Mouse (Mus musculus): ENCODE measurements around the gene Chtf18. TPM values are rescaled to one million over a fixed set of nuclear protein-coding genes. Genes with fewer than 3 reads are reported as not detected.

Gene Chtf18
- polyA plus RNA-seq, 1 experiment from 2014 or later: 23.0 TPM

- no peaks in the 10 kb centered on the region for H3K9me3 ChIP-seq (ENCODE audit: control insufficient read depth, low read length)
- WGBS: 95% methylated on average over 2 of the region's 2 CpGs
- ATAC-seq (replicated peaks; ENCODE audit: low FRiP score, low TSS enrichment, low read depth) (no peak), DNase-seq (ENCODE audit: low spot score) (no peak)
- H3K4me1 ChIP-seq (replicated peaks; ENCODE audit: control insufficient read depth, insufficient read depth, low read length): no peaks in the 10 kb centered on the region
- no peak overlapping the region for H3K9ac ChIP-seq (ENCODE audit: low read length)
- no peak overlapping the region for H3K27ac ChIP-seq (ENCODE audit: low read depth)
- no peak overlapping the region for H3K4me3 ChIP-seq (ENCODE audit: low read depth, low read length)
- no peaks in the 10 kb centered on the region for H3K36me3 ChIP-seq (ENCODE audit: control insufficient read depth, insufficient read depth, low read length)
- H3K4me2 ChIP-seq (ENCODE audit: low read length): no peak overlapping the region
- H3K27me3 ChIP-seq (replicated peaks; ENCODE audit: control insufficient read depth, insufficient read depth, low read length): no peaks in the 10 kb centered on the region; the same call in 1 of the 2 replicates
Observed at GRCm38 (mm10) chr17:25709994-25710393, 17.2 kb downstream of the Chtf18 start.

DNA sequence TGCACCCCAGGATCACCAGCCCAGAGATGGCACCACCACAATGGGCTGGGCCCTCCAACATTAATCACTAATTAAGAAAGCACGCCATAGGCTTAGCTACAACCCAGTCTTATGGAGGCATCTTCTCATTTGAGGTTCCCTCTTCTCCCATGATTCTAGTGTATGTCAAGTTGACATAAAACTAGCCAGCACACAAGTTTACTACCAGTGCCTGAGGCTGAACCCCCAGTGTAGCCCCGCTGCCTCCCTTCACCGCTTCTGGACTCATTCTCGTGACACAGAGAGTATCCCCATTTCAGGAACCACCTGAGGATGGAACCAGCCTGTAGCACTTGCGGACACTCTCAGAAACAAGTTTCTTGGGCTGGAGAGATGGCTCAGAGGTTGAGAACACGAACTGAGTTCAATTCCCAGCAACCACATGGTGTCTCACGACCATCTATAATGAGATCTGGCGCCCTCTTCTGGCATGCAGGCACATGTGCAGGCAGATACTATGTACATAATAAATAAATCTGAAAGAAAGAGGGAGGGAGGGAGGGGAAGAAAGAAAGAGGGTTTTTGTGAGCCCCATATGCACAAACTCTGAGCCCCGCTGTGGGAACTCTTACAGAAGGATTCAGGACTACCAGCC lies 26.2 kb downstream of the Chtf18 start:
- Histone ChIP-seq H3K36me3 (ENCODE audit: control insufficient read depth, insufficient read depth, low read length) (no peaks in the 10 kb centered on the region), H3K4me2 (ENCODE audit: low read length) (no peak overlapping the region), H3K27me3 (replicated peaks; ENCODE audit: control insufficient read depth, insufficient read depth, low read length) (no peaks in the 10 kb centered on the region), H3K27ac (ENCODE audit: low read depth) (no peak overlapping the region), H3K4me3 (ENCODE audit: low read depth, low read length) (no peak overlapping the region), H3K4me1 (replicated peaks; ENCODE audit: control insufficient read depth, insufficient read depth, low read length) (no peaks in the 10 kb centered on the region), H3K9me3 (ENCODE audit: control insufficient read depth, low read length) (no peaks in the 10 kb centered on the region), H3K9ac (ENCODE audit: low read length) (no peak overlapping the region)
- 63% methylated on average over 9 of the region's 9 CpGs for WGBS
- ATAC-seq (replicated peaks; ENCODE audit: low FRiP score, low TSS enrichment, low read depth) (no peak), DNase-seq (ENCODE audit: low spot score) (no peak)

- H3K27me3 ChIP-seq (replicated peaks; ENCODE audit: control insufficient read depth, insufficient read depth, low read length): no peaks in the 10 kb centered on the region
- no peaks in the 10 kb centered on the region for H3K4me1 ChIP-seq (replicated peaks; ENCODE audit: control insufficient read depth, insufficient read depth, low read length)
- DNase-seq (ENCODE audit: low spot score) (peak; percentile 87), ATAC-seq (replicated peaks; ENCODE audit: low FRiP score, low TSS enrichment, low read depth) (peak; percentile 80; the same call in 1 of the 2 replicates)
- H3K9me3 ChIP-seq (ENCODE audit: control insufficient read depth, low read length): no peaks in the 10 kb centered on the region
- no peak overlapping the region for H3K4me3 ChIP-seq (ENCODE audit: low read depth, low read length)
- H3K9ac ChIP-seq (ENCODE audit: low read length): no peak overlapping the region
- no peak overlapping the region for H3K27ac ChIP-seq (ENCODE audit: low read depth)
- no peak overlapping the region for H3K4me2 ChIP-seq (ENCODE audit: low read length)
- 13% methylated on average over 7 of the region's 7 CpGs for WGBS
- no peaks in the 10 kb centered on the region for H3K36me3 ChIP-seq (ENCODE audit: control insufficient read depth, insufficient read depth, low read length)
Observed at GRCm38 (mm10) chr17:25698446-25698845, 28.8 kb downstream of the Chtf18 start.

GRCm38 (mm10) chr17:25696263-25696662 lies 31.0 kb downstream of the Chtf18 start:
- Histone ChIP-seq H3K9me3 (ENCODE audit: control insufficient read depth, low read length) (no peaks in the 10 kb centered on the region), H3K4me1 (replicated peaks; ENCODE audit: control insufficient read depth, insufficient read depth, low read length) (no peaks in the 10 kb centered on the region), H3K36me3 (ENCODE audit: control insufficient read depth, insufficient read depth, low read length) (no peaks in the 10 kb centered on the region), H3K27me3 (replicated peaks; ENCODE audit: control insufficient read depth, insufficient read depth, low read length) (no peaks in the 10 kb centered on the region), H3K27ac (ENCODE audit: low read depth) (no peak overlapping the region), H3K4me3 (ENCODE audit: low read depth, low read length) (no peak overlapping the region), H3K9ac (ENCODE audit: low read length) (no peak overlapping the region), H3K4me2 (ENCODE audit: low read length) (no peak overlapping the region)
- ATAC-seq (replicated peaks; ENCODE audit: low FRiP score, low TSS enrichment, low read depth): no peak
- DNase-seq (ENCODE audit: low spot score): no peak
- 38% methylated on average over 1 of the region's 1 CpGs for WGBS

DNA sequence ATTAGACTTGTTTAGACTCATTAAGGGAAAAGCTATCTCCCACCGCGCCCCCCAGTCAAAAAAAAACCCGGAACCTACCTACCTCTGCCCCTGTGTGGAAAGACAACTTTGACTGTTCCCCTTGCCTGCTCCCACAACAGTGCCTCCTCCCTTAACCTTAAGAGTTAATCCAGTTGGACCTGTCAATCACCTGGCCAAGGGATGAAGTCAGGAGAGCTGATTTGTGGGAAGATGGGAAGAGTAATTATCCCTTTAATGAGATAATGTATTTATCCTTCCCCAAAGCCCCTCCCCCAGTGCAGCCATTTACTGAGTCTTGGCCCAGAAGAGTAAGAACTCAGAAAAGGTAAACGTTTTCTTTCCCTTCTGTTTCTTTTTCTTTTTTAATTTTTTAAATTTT lies 38.3 kb downstream of the Chtf18 start:
- no peak overlapping the region for H3K4me3 ChIP-seq (ENCODE audit: low read depth, low read length)
- H3K27ac ChIP-seq (ENCODE audit: low read depth): no peak overlapping the region
- DNase-seq (ENCODE audit: low spot score): no peak
- 80% methylated on average over 4 of the region's 4 CpGs for WGBS
- H3K4me2 ChIP-seq (ENCODE audit: low read length): no peak overlapping the region
- H3K9me3 ChIP-seq (ENCODE audit: control insufficient read depth, low read length): no peaks in the 10 kb centered on the region
- no peak overlapping the region for H3K9ac ChIP-seq (ENCODE audit: low read length)
- H3K27me3 ChIP-seq (replicated peaks; ENCODE audit: control insufficient read depth, insufficient read depth, low read length): no peaks in the 10 kb centered on the region
- H3K4me1 ChIP-seq (replicated peaks; ENCODE audit: control insufficient read depth, insufficient read depth, low read length): no peaks in the 10 kb centered on the region
- no peak for ATAC-seq (replicated peaks; ENCODE audit: low FRiP score, low TSS enrichment, low read depth)
- H3K36me3 ChIP-seq (ENCODE audit: control insufficient read depth, insufficient read depth, low read length): no peaks in the 10 kb centered on the region

- H3K4me3 ChIP-seq (ENCODE audit: low read depth, low read length): no peak overlapping the region
- no peak overlapping the region for H3K4me2 ChIP-seq (ENCODE audit: low read length)
- WGBS: 41% methylated on average over 7 of the region's 7 CpGs
- H3K9ac ChIP-seq (ENCODE audit: low read length): no peak overlapping the region
- DNase-seq (ENCODE audit: low spot score) (no peak), ATAC-seq (replicated peaks; ENCODE audit: low FRiP score, low TSS enrichment, low read depth) (no peak)
- no peaks in the 10 kb centered on the region for H3K4me1 ChIP-seq (replicated peaks; ENCODE audit: control insufficient read depth, insufficient read depth, low read length)
- no peaks in the 10 kb centered on the region for H3K27me3 ChIP-seq (replicated peaks; ENCODE audit: control insufficient read depth, insufficient read depth, low read length)
- H3K27ac ChIP-seq (ENCODE audit: low read depth): no peak overlapping the region
- no peaks in the 10 kb centered on the region for H3K9me3 ChIP-seq (ENCODE audit: control insufficient read depth, low read length)
- no peaks in the 10 kb centered on the region for H3K36me3 ChIP-seq (ENCODE audit: control insufficient read depth, insufficient read depth, low read length)
Observed at GRCm38 (mm10) chr17:25686323-25686722, 40.9 kb downstream of the Chtf18 start.

DNA sequence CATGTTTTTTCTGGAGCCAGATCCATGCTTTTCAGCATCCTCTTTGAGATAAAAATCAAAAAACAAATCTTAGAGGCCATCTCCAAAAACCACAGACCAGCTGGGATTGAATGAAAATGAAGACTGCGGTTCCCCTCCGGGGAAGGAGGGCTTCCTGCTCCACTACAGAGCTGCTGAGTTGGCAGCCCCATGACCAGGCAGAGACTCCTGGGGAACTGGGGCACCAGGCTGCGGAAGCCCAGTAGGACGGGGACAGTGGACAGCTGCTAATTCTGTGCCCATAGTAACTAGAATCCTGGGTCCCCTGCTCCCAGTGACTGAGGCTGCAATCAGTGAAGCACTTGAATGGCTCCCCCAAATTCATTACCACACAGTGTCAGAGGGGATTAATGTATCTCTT lies 45.6 kb downstream of the Chtf18 start:
- Histone ChIP-seq H3K4me1 (replicated peaks; ENCODE audit: control insufficient read depth, insufficient read depth, low read length) (no peaks in the 10 kb centered on the region), H3K27ac (ENCODE audit: low read depth) (no peak overlapping the region), H3K27me3 (replicated peaks; ENCODE audit: control insufficient read depth, insufficient read depth, low read length) (no peaks in the 10 kb centered on the region), H3K4me3 (ENCODE audit: low read depth, low read length) (no peak overlapping the region), H3K9ac (ENCODE audit: low read length) (no peak overlapping the region), H3K9me3 (ENCODE audit: control insufficient read depth, low read length) (no peaks in the 10 kb centered on the region), H3K4me2 (ENCODE audit: low read length) (no peak overlapping the region), H3K36me3 (ENCODE audit: control insufficient read depth, insufficient read depth, low read length) (no peaks in the 10 kb centered on the region)
- ATAC-seq (replicated peaks; ENCODE audit: low FRiP score, low TSS enrichment, low read depth) (no peak), DNase-seq (ENCODE audit: low spot score) (no peak)
- 81% methylated on average over 4 of the region's 4 CpGs for WGBS

- Histone ChIP-seq H3K4me3 (ENCODE audit: low read depth, low read length) (no peak overlapping the region), H3K9me3 (ENCODE audit: control insufficient read depth, low read length) (no peaks in the 10 kb centered on the region), H3K4me2 (ENCODE audit: low read length) (no peak overlapping the region), H3K4me1 (replicated peaks; ENCODE audit: control insufficient read depth, insufficient read depth, low read length) (no peaks in the 10 kb centered on the region), H3K9ac (ENCODE audit: low read length) (no peak overlapping the region), H3K36me3 (ENCODE audit: control insufficient read depth, insufficient read depth, low read length) (no peaks in the 10 kb centered on the region), H3K27me3 (replicated peaks; ENCODE audit: control insufficient read depth, insufficient read depth, low read length) (no peaks in the 10 kb centered on the region), H3K27ac (ENCODE audit: low read depth) (no peak overlapping the region)
- WGBS: 17% methylated on average over 5 of the region's 5 CpGs
- DNase-seq (ENCODE audit: low spot score) (no peak), ATAC-seq (replicated peaks; ENCODE audit: low FRiP score, low TSS enrichment, low read depth) (no peak)
Observed at GRCm38 (mm10) chr17:25679818-25680217, 47.4 kb downstream of the Chtf18 start.

- Histone ChIP-seq H3K4me3 (ENCODE audit: low read depth, low read length) (no peak overlapping the region), H3K4me2 (ENCODE audit: low read length) (no peak overlapping the region), H3K27ac (ENCODE audit: low read depth) (no peak overlapping the region), H3K4me1 (replicated peaks; ENCODE audit: control insufficient read depth, insufficient read depth, low read length) (no peaks in the 10 kb centered on the region), H3K27me3 (replicated peaks; ENCODE audit: control insufficient read depth, insufficient read depth, low read length) (no peaks in the 10 kb centered on the region), H3K36me3 (ENCODE audit: control insufficient read depth, insufficient read depth, low read length) (no peaks in the 10 kb centered on the region), H3K9me3 (ENCODE audit: control insufficient read depth, low read length) (no peaks in the 10 kb centered on the region), H3K9ac (ENCODE audit: low read length) (no peak overlapping the region)
- WGBS: 74% methylated on average over 6 of the region's 6 CpGs
- no peak for DNase-seq (ENCODE audit: low spot score)
- no peak for ATAC-seq (replicated peaks; ENCODE audit: low FRiP score, low TSS enrichment, low read depth)
Observed at GRCm38 (mm10) chr17:25677969-25678368, 49.2 kb downstream of the Chtf18 start.

All from intestine, embryonic 14.5 days (tissue).